Mouse (Mus musculus) hindbrain, postnatal 0 days (tissue): ENCODE measurements at regions not wholly inside any gene's neighbourhood (a gene's known extent, or its start where the extent isn't known, plus 50 kb on each side); places are given as distances from the start of the nearest gene placed in this dataset.

Experiments used
- ATAC-seq: fragments of 200-750 bp; cut with Nextera tagmentation; 2 replicates; pipeline ENCODE4 v1.8.0; 2017; ENCODE audit warnings: mild to moderate bottlenecking, moderate TSS enrichment, moderate library complexity
- DNase-seq: peaks from one replicate; pipeline ENCODE4 v3.0.0-alpha.2; 2015; ENCODE audit warnings: low spot score
- H3K27ac ChIP-seq: fragments of 300-500 bp; sonication (generic); 2 replicates; pipeline ENCODE4 v1.5.1; 2014; ENCODE audit warnings: mild to moderate bottlenecking
- H3K27me3 ChIP-seq: fragments of 300-500 bp; sonication (generic); 2 replicates; pipeline ENCODE4 v1.6.1; 2014; ENCODE audit warnings: low read length, mixed read lengths; ENCODE audit not compliant: insufficient read depth
- H3K36me3 ChIP-seq: fragments of 300-500 bp; sonication (generic); 2 replicates; pipeline ENCODE4 v1.6.1; 2014; ENCODE audit warnings: low read length, mixed read lengths; ENCODE audit not compliant: insufficient read depth
- H3K4me1 ChIP-seq: fragments of 300-500 bp; sonication (generic); 2 replicates; pipeline ENCODE4 v1.6.1; 2014; ENCODE audit warnings: antibody characterized with exemption, low read length, mixed read lengths; ENCODE audit not compliant: insufficient read depth
- H3K4me2 ChIP-seq: fragments of 300-500 bp; sonication (generic); 2 replicates; pipeline ENCODE4 v1.6.1; 2014; ENCODE audit warnings: low read depth, mild to moderate bottlenecking, low read length, moderate library complexity, mixed read lengths
- H3K4me3 ChIP-seq: fragments of 300-500 bp; sonication (generic); 2 replicates; pipeline ENCODE4 v1.5.1; 2014; ENCODE audit warnings: low read length
- H3K9ac ChIP-seq: fragments of 300-500 bp; sonication (generic); replicated peaks from 2 replicates; pipeline ENCODE4 v1.6.1; 2014; ENCODE audit warnings: mild to moderate bottlenecking, low read length, moderate library complexity, mixed read lengths
- H3K9me3 ChIP-seq: fragments of 300-500 bp; sonication (generic); 2 replicates; pipeline ENCODE4 v1.6.1; 2016; ENCODE audit warnings: low read length, mixed read lengths
- CTCF ChIP-seq: IDR thresholded peaks from 2 replicates; pipeline ENCODE4 v1.5.1; 2016; ENCODE audit warnings: antibody characterized with exemption, control low read depth, low read depth
- WGBS: fragments of 180-500 bp; shearing (Covaris S2); extraction: QIAGEN DNeasy Blood & Tissue Kit; methylation state at CpG from one replicate; pipeline ENCODE4 v1.1.7; 2014; 5-methylcytosine and 5-hydroxymethylcytosine counted together

GRCm38 (mm10) chr1:122161798-122162197, 594.0 kb upstream of the Ddx18 start:
- Histone ChIP-seq H3K27me3 (no peaks in the 10 kb centered on the region), H3K4me2 (no peak overlapping the region), H3K36me3 (no peaks in the 10 kb centered on the region), H3K4me3 (no peak overlapping the region), H3K9me3 (no peaks in the 10 kb centered on the region), H3K27ac (no peak overlapping the region), H3K4me1 (no peaks in the 10 kb centered on the region), H3K9ac (no peak overlapping the region)
- DNase-seq (peak; percentile 10), ATAC-seq (no peak)
- WGBS, result 94% methylated on average over 1 of the region's 1 CpGs
- no peak for TF ChIP-seq CTCF

- no peak for TF ChIP-seq CTCF
- H3K27me3 ChIP-seq, result no peaks in the 10 kb centered on the region
- H3K27ac ChIP-seq, result no peak overlapping the region
- ATAC-seq (no peak), DNase-seq (no peak)
- H3K36me3 ChIP-seq, result no peaks in the 10 kb centered on the region
- H3K4me3 ChIP-seq, result no peak overlapping the region
- no peak overlapping the region for H3K4me2 ChIP-seq
- H3K9ac ChIP-seq, result no peak overlapping the region
- H3K9me3 ChIP-seq, result no peaks in the 10 kb centered on the region
- no peaks in the 10 kb centered on the region for H3K4me1 ChIP-seq
Observed at GRCm38 (mm10) chr1:122141362-122141761, 573.6 kb upstream of the Ddx18 start.

- TF ChIP-seq CTCF, result no peak
- no peak overlapping the region for H3K4me2 ChIP-seq
- DNase-seq (peak; percentile 13), ATAC-seq (no peak)
- 40% methylated on average over 4 of the region's 4 CpGs for WGBS
- no peaks in the 10 kb centered on the region for H3K4me1 ChIP-seq
- no peaks in the 10 kb centered on the region for H3K27me3 ChIP-seq
- no peak overlapping the region for H3K4me3 ChIP-seq
- H3K36me3 ChIP-seq, result no peaks in the 10 kb centered on the region
- no peak overlapping the region for H3K27ac ChIP-seq
- H3K9ac ChIP-seq, result no peak overlapping the region
- no peaks in the 10 kb centered on the region for H3K9me3 ChIP-seq
Observed at GRCm38 (mm10) chr1:122123954-122124353, 556.2 kb upstream of the Ddx18 start.

GRCm38 (mm10) chr1:122095726-122096125, 527.9 kb upstream of the Ddx18 start:
- WGBS, result 53% methylated on average over 2 of the region's 2 CpGs
- Histone ChIP-seq H3K27ac (no peak overlapping the region), H3K4me1 (no peaks in the 10 kb centered on the region), H3K4me3 (no peak overlapping the region), H3K9ac (no peak overlapping the region), H3K4me2 (no peak overlapping the region), H3K9me3 (no peaks in the 10 kb centered on the region), H3K27me3 (no peaks in the 10 kb centered on the region), H3K36me3 (no peaks in the 10 kb centered on the region)
- no peak for ATAC-seq
- TF ChIP-seq CTCF, result no peak
- peak; percentile 47 for DNase-seq

- H3K9me3 ChIP-seq, result no peaks in the 10 kb centered on the region
- no peak overlapping the region for H3K4me2 ChIP-seq
- peak; percentile 26 for DNase-seq
- H3K9ac ChIP-seq, result no peak overlapping the region
- H3K27ac ChIP-seq, result no peak overlapping the region
- ATAC-seq, result peak; percentile 80
- no peak overlapping the region for H3K4me3 ChIP-seq
- no peaks in the 10 kb centered on the region for H3K36me3 ChIP-seq
- TF ChIP-seq CTCF, result no peak
- no peaks in the 10 kb centered on the region for H3K27me3 ChIP-seq
- WGBS, result 55% methylated on average over 5 of the region's 5 CpGs
- H3K4me1 ChIP-seq, result no peaks in the 10 kb centered on the region
Observed at GRCm38 (mm10) chr1:122082481-122082880, 514.7 kb upstream of the Ddx18 start.

- no peak overlapping the region for H3K9ac ChIP-seq
- no peak for ATAC-seq
- WGBS, result 83% methylated on average over 5 of the region's 5 CpGs
- no peaks in the 10 kb centered on the region for H3K36me3 ChIP-seq
- no peak for TF ChIP-seq CTCF
- no peak overlapping the region for H3K4me2 ChIP-seq
- DNase-seq, result no peak
- no peaks in the 10 kb centered on the region for H3K9me3 ChIP-seq
- no peak overlapping the region for H3K27ac ChIP-seq
- H3K4me3 ChIP-seq, result no peak overlapping the region
- H3K27me3 ChIP-seq, result no peaks in the 10 kb centered on the region
- no peaks in the 10 kb centered on the region for H3K4me1 ChIP-seq
Observed at GRCm38 (mm10) chr1:122076085-122076484, 508.3 kb upstream of the Ddx18 start.

GRCm38 (mm10) chr1:122055146-122055545, 487.4 kb upstream of the Ddx18 start:
- no peak for ATAC-seq
- Histone ChIP-seq H3K36me3 (no peaks in the 10 kb centered on the region), H3K27me3 (no peaks in the 10 kb centered on the region), H3K9me3 (no peaks in the 10 kb centered on the region), H3K4me2 (no peak overlapping the region), H3K9ac (no peak overlapping the region), H3K4me1 (no peaks in the 10 kb centered on the region), H3K27ac (no peak overlapping the region), H3K4me3 (no peak overlapping the region)
- WGBS, result 82% methylated on average over 1 of the region's 1 CpGs
- TF ChIP-seq CTCF, result peak; percentile 50
- peak; percentile 23 for DNase-seq
